Mouse (Mus musculus) inflammation-experienced regulatory T-cells, adult 6 months (primary cell): ENCODE results near the gene Aldh5a1. TPM values are rescaled to one million over a fixed set of nuclear protein-coding genes. Genes with fewer than 3 reads are reported as not detected.
"Not testable (repeated sequence)": the region's sequence is repeated elsewhere in the genome, so short reads cannot be mapped to it uniquely, and the experiment has no call there.

Source experiments
- ATAC-seq: one replicate; pipeline ENCODE4 v1.8.0; 2017
- polyA plus RNA-seq, 3 experiments: library from polyadenylated mRNA; unstranded; fragments of 100-300 nt; shearing (Covaris generic); gene quantifications; one replicate each; pipeline ENCODE4 v1.2.1; 2017

The Aldh5a1 gene
- polyA plus RNA-seq: under 1 TPM; 0.11 to 0.68 (median 0.57) TPM

DNA sequence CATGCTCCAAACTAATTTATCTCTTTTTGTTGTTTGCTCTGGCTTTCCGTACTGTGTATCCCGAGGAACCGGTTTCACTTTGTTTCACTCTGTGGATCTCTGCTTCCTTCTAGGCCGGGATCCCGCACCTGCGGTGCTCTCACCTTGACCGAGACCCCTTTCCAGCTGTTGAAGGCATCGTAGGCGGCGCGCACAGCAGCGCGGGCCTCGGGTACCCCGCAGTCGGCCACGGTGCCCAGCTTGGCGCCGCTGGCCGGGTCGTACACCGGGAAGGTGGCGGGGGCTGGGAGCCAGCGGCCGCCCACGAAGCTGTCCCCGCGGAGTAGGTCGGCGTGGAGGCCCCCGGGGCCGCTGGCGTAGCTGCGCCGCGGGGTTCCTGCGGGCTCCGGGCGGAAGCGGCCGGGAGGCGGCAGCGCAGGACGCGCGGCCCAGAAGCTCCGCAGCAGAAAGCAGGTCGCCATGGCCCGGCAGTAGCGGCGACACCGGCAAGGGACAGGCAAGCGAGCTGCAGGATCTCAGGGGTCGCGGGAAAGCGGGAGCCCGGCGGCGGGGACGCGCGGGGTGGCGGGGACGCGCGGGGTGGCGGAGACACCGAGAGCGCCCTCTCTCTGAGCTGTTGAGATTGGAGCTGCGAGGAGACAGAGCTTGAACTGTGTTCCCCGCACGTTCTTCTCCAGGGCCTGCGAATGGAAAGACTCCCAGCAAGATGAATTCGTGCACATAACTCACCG, at the start of gene Aldh5a1:
TSS of gene Aldh5a1 (minus strand) at position 554 of the 731 bp plus-strand sequence.
- ATAC-seq: peak; percentile 58

GRCm38 (mm10) chr13:24985435-24985834, 48.0 kb upstream of the Aldh5a1 start:
- no peak for ATAC-seq

DNA sequence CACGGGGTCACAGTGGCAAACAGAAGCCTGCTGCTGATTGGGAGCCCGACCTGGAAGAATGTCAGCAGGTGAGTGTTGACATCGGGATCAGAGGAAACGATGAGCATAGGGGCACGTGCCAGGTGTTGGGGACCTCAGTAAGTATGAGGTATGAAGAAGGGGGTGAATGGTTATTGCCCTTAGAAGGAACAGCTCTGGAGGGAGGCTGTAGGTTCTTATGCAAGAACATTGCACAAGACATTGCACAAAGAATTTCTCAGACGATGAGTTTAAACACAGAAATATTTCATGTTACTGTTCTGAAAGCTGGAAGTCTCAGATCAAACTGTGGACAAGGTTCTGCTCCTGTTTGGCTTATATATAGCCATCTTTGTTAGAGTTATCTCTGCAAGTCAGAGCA, 43.6 kb upstream of the Aldh5a1 start:
- ATAC-seq: no peak

GRCm38 (mm10) chr13:24977820-24978342, 40.4 kb upstream of the Aldh5a1 start:
- ATAC-seq: no peak

- ATAC-seq: no peak
Observed at GRCm38 (mm10) chr13:24976384-24976783, 38.9 kb upstream of the Aldh5a1 start.

DNA sequence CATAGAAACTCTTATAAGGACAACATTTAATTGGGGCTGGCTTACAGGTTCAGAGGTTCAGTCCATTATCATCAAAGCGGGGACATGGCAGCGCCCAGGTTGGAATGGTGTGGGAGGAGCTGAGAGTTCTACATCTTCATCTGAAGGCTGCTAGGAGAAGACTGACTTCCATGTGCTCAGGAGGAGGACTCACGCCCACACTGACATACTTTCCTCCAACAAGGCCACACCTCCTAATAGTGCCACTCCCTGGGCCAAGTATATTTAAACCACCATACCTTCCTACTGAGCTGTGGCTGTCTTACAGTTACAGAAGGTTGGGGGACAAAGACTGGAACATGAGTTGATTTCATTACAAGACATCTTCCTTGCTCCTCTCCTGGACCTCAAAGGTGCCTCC, 34.3 kb upstream of the Aldh5a1 start:
- ATAC-seq: not testable (repeated sequence)

DNA sequence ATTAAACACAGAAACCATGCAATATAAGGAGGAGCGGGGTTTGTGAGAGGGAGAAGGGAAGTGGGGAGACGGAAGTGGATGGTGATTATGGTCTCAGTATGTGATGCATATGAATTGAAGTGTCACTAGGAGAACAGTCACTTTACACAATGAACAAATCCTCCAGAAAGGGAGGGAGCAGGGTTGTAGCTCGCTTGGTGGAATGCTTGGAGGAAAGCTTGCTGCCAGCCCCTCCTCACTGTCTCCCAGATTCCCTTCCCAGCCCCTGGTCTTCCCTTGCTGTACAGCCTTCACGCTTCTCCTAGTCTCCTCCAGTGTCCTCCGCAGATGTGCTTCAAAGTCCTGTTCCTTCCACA, 28.4 kb upstream of the Aldh5a1 start:
- peak; percentile 62 for ATAC-seq

DNA sequence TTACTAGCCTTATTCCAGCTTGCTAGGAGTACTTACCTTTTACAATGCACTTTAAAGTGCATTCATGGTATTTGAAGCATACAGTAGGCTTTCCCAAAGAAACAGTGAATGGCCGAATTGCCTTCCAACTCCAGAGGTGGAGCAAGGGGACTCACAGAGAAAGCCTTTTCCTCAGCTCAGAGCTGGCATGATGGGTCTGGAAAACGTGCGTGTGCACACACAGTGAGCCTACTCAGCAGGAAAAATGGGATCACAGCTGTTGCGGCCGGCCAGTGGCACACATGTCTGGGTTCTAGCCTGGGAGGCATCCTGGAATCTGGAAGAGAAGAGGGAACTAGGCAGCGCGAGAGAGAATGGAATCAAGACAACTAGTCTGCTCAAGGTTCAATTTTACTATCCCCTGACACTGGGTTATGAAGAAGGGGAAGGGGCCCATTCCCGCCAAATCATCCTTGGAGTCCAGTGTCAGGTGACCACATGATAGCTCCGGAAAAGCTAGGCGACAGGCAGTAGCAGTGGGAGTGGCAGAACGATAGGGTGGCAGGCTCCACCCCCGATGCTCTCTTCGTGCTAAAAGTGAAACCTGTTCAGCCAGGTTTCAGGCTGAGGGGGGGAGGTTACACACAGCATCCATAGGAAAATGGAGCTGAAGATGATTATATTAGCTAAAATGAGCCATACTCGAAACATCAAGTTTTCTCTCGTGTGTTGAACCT, 27.8 kb upstream of the Aldh5a1 start:
- peak; percentile 76 for ATAC-seq

DNA sequence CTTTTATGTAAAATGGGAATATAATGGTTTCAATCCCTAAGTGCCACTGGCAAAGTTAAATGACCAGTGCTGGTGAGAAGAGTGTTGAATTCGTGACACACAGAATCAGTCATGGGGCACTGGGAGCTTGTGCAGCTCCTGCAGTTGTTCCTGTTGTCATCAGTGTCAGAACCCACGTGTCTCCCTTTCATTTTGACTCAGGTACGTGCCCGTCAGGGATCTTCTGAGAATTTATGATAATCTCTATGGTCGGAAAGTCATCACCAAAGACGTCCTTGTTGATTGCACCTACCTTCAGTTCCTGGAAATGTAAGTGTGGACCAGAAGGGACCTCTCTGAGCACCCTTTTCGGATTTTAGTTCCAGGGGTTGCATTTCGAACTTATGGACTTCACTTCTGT, 24.7 kb upstream of the Aldh5a1 start:
- ATAC-seq: peak; percentile 68

DNA sequence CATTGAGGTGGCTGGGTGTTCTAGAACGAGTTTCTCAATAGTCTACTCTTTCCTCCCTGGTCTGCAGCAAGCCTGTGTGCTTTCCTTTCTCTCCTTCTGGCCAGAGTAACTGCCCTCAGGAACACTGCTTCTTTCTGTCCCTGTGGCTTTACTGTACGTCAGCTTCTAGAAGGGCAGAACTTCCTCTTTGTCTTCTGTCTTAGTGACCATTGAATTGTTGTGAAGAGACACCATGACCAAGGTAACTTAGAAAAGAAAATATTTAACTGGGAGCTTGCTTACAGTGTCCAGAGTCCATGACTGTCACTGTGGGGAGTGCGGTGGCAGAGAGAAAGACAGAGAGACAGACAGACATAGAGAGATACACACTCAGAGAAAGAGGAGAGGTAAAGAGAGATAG, 22.6 kb upstream of the Aldh5a1 start:
- no peak for ATAC-seq

GRCm38 (mm10) chr13:24958671-24959070, 21.2 kb upstream of the Aldh5a1 start:
- no peak for ATAC-seq

GRCm38 (mm10) chr13:24955500-24955899, 18.0 kb upstream of the Aldh5a1 start:
- ATAC-seq: no peak

DNA sequence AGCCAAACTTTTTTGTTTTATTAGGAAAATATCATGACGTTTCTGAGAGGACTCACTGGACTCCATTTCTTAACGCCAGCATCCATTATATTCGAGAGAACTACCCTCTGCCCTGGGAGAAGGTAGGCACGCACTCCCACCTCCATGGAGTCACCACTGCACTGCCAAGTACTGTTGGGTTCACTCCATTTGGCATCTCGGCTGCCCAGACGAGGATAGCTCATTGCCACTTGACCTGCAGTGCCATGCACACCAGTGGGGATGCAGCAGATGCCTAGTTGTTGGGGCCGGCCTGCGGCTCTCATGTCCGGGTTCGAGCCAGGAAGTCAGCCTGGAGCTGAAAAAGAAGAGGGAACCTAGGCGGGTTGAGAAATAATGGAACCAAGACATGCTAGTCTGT, 17.6 kb upstream of the Aldh5a1 start:
- no peak for ATAC-seq

GRCm38 (mm10) chr13:24952659-24953058, 15.2 kb upstream of the Aldh5a1 start:
- ATAC-seq: no peak

GRCm38 (mm10) chr13:24948870-24949269, 11.4 kb upstream of the Aldh5a1 start:
- ATAC-seq: no peak

- no peak for ATAC-seq
Observed at GRCm38 (mm10) chr13:24947158-24947557, 9.7 kb upstream of the Aldh5a1 start.

- ATAC-seq: no peak
Observed at GRCm38 (mm10) chr13:24945567-24945966, 8.1 kb upstream of the Aldh5a1 start.

DNA sequence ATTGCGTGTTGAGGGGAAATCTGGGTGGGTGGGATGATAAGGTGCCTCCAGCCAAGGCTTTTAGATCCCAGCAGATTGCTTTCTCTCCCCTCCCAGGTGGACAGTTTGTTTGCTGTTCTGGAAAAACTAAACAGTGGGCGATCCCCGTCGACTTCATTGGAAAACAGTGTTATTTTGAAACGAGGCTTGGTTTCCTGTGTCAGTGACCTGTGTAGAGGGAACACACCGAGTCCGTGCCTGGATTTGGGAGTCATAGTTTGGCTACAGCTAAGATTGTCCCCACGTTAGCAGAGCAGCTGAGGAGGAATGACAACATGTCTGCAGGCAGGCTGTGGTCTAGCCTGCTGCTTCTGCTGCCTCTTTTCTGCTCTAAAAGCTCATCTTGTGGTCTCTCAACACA, 5.8 kb upstream of the Aldh5a1 start:
- no peak for ATAC-seq

- ATAC-seq: no peak
Observed at GRCm38 (mm10) chr13:24942512-24943282, 5.2 kb upstream of the Aldh5a1 start, which contains the start of gene Gpld1. Gpld1 (plus strand) TSS chr13:24943152.

DNA sequence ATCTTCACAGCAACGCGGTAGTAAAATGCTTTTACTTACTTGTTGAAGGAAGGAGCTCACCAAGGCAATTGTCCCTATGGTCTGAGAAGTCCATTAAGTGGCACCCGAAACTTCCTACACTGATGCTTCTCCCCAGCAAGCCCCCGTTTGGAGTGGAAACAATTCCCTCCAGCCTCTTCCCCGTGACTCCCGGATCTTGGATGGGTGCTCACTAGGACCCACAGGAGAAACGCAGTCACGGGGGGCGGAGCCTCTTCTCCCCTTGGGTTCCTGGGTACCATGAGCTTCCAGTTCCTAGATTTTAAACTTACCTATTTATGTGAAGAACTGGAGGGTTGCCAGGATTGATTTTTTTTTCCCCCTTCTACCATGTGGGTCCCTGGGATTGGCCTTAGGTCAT, 2.0 kb upstream of the Aldh5a1 start:
- no peak for ATAC-seq

DNA sequence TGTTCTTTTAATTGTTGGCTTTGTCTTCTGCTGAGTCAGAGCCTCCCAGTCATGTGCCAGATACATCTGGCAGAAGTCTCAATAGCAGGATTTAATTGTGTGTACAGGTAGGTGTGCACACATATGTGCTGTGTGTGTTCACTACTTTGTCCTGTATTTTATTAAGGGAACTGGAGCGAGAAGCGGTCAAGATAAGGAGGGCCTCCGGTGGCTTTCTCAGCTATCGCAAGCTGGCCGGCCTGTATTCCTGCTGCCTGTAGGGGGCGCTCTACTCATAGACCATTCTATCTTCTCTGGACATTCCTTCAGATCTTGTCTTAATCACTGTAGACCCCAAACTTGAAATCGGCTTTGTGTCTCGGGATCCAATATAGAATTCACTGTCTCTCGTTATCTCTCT, 1.2 kb upstream of the Aldh5a1 start:
- peak; percentile 38 for ATAC-seq

- ATAC-seq: peak; percentile 18
Observed at GRCm38 (mm10) chr13:24937839-24938166, 342 bp upstream of the Aldh5a1 start.

- no peak for ATAC-seq
Observed at GRCm38 (mm10) chr13:24936772-24937107, 721 bp downstream of the Aldh5a1 start.
